Mouse (Mus musculus) heart, embryonic 11.5 days (tissue): ENCODE data around the gene Rdx. TPM values are rescaled to one million over a fixed set of nuclear protein-coding genes. Genes with fewer than 3 reads are reported as not detected.

Experiments
- ATAC-seq: fragments of 200-750 bp; cut with Nextera tagmentation; replicated peaks from 2 replicates; pipeline ENCODE4 v1.8.0; 2017; ENCODE audit warnings: moderate library complexity; ENCODE audit not compliant: insufficient number of reproducible peaks, low FRiP score, low TSS enrichment
- H3K27ac ChIP-seq: fragments of 300-500 bp; sonication (generic); 2 replicates; pipeline ENCODE4 v1.5.1; 2014; ENCODE audit warnings: mild to moderate bottlenecking, low read depth, low read length
- H3K27me3 ChIP-seq: fragments of 300-500 bp; sonication (generic); 2 replicates; pipeline ENCODE4 v1.6.1; 2014; ENCODE audit warnings: mild to moderate bottlenecking, low read length, mixed read lengths; ENCODE audit not compliant: control insufficient read depth, insufficient read depth
- H3K36me3 ChIP-seq: fragments of 300-500 bp; sonication (generic); 2 replicates; pipeline ENCODE4 v1.6.1; 2014; ENCODE audit warnings: mild to moderate bottlenecking, low read length, moderate library complexity, mixed read lengths; ENCODE audit not compliant: control insufficient read depth, insufficient read depth
- H3K4me1 ChIP-seq: fragments of 300-500 bp; sonication (generic); 2 replicates; pipeline ENCODE4 v1.6.1; 2014; ENCODE audit warnings: low read length; ENCODE audit not compliant: control insufficient read depth, insufficient read depth
- H3K4me2 ChIP-seq: fragments of 300-500 bp; sonication (generic); 2 replicates; pipeline ENCODE4 v1.6.1; 2014; ENCODE audit warnings: mild to moderate bottlenecking, moderate library complexity
- H3K4me3 ChIP-seq: fragments of 300-500 bp; sonication (generic); 2 replicates; pipeline ENCODE4 v1.5.1; 2014; ENCODE audit warnings: low read depth, low read length
- H3K9ac ChIP-seq: fragments of 300-500 bp; sonication (generic); 2 replicates; pipeline ENCODE4 v1.6.1; 2014; ENCODE audit warnings: mild to moderate bottlenecking, low read depth, low read length, moderate library complexity
- H3K9me3 ChIP-seq: fragments of 300-500 bp; sonication (generic); replicated peaks from 2 replicates; pipeline ENCODE4 v1.6.1; 2016; ENCODE audit warnings: low read length; ENCODE audit not compliant: control insufficient read depth
- WGBS: fragments of 180-500 bp; shearing (Covaris S2); extraction: QIAGEN DNeasy Blood & Tissue Kit; methylation state at CpG from one replicate; pipeline ENCODE4 v1.1.7; 2014; ENCODE audit not compliant: insufficient replicate concordance; 5-methylcytosine and 5-hydroxymethylcytosine counted together
- polyA plus RNA-seq: library from polyadenylated mRNA; unstranded; fragments of >200 nt; fragmentation: Nextera tagmentation; extraction: Ambion mirVana; gene quantifications from 2 replicates; pipeline ENCODE4 v1.2.1, GENCODE M21; 2014

Rdx gene
- polyA plus RNA-seq, 1 experiment from 2014 or later: 213 TPM

DNA sequence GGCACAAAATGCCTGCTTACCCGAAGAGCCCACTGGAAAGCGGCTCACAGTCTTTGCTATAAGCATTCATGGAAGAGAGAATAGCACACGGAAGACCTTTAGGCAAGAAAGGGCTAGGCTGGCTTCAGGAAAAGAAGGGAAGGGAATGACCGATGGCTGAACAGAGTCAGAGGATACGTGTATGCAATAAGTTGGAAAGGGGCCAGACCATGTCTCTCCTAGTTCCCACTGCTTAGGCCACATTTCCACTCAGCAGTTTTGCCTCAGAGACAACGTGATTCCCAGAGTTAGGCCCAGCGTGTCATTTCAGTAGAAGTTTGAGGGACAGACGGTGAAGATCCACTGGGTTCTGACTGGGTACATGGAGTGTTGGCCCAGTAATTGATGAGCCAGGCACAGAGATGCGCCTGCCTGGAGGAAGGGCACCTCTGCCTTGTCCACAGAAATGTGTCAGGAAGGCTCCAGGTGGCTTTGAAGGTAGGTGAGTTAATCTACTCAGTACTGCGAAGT lies 47.6 kb downstream of the Rdx start:
- Histone ChIP-seq H3K36me3 (no peaks in the 10 kb centered on the region), H3K9ac (no peak overlapping the region), H3K4me1 (peaks cover 26% of the 10 kb centered on the region), H3K27me3 (no peaks in the 10 kb centered on the region), H3K4me3 (no peak overlapping the region), H3K4me2 (no peak overlapping the region), H3K9me3 (no peaks in the 10 kb centered on the region), H3K27ac (no peak overlapping the region)
- ATAC-seq: no peak
- WGBS: 75% methylated on average over 10 of the region's 10 CpGs

DNA sequence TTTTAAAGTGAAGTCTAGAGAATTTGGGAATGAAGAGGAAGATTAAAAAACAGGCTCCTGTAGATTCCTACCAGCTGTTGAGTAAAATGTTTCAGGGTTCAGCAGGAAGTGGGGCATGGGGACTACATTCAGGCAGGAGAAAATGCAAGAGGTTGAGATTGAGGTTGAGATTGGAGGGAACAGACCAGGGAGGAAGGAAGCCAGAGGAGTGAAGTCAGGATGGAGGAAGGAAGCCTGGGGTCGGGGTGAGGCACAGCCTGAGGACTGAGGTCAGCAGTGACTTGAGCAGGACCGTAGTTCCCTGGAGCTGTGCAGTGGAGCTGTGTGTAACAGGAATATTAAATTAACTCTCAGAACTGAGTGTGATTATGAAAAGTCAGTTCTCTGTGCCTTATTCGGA lies 48.7 kb downstream of the Rdx start:
- H3K4me3 ChIP-seq: no peak overlapping the region
- H3K27ac ChIP-seq: 0 out of 2 replicates have a peak overlapping the region, but pooled peaks have one; percentile 35
- H3K4me1 ChIP-seq: peaks cover 26% of the 10 kb centered on the region
- no peak for ATAC-seq
- H3K36me3 ChIP-seq: no peaks in the 10 kb centered on the region
- H3K27me3 ChIP-seq: no peaks in the 10 kb centered on the region
- 64% methylated on average over 3 of the region's 3 CpGs for whole genome bisulfite sequencing
- H3K9me3 ChIP-seq: no peaks in the 10 kb centered on the region
- H3K4me2 ChIP-seq: no peak overlapping the region
- no peak overlapping the region for H3K9ac ChIP-seq

DNA sequence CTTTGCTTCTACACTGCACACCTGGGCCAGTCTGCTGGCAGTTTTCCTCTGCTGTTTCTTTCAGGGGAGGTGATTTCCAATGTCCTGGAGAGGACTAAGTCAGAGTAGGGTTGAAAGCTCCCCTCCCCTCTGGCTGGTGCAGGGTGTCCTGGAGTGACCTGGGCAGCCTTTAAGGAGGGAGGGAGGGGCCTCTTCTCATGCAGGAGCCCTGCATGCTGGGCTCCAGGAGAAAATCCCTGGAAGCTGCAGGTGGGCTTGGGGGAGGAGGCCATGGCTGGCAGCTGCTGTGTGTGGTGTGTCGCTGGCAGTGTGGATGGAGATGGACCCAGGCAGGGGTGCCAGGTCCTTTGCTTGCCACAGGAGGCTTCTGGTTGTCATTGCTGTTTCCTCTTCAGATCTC lies 50.4 kb downstream of the Rdx start:
- no peaks in the 10 kb centered on the region for H3K27me3 ChIP-seq
- peaks cover 25% of the 10 kb centered on the region for H3K4me1 ChIP-seq
- no peaks in the 10 kb centered on the region for H3K36me3 ChIP-seq
- no peak overlapping the region for H3K9ac ChIP-seq
- no peak overlapping the region for H3K4me2 ChIP-seq
- no peak overlapping the region for H3K4me3 ChIP-seq
- no peak overlapping the region for H3K27ac ChIP-seq
- WGBS: 0% methylated on average over 1 of the region's 1 CpGs
- no peaks in the 10 kb centered on the region for H3K9me3 ChIP-seq
- no peak for ATAC-seq

DNA sequence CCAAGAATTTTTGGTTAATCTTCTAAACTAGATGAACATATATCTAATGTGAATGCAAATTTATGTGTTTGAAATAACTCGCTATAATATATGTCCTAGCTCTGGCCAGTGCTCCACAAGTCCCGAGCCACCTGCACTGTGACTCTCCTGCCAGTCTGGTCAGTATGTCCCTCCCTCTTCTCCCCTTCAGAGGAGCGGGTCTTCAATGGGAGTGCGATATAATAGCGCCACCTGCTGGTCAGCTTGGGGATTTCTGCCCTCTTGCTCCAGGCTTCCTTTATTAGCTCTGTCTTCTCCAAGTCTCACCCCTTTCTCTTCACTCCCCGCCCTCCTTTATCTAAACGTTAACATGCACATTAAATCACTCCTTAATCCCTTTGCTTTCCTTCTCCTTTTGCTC lies 51.6 kb downstream of the Rdx start:
- H3K27me3 ChIP-seq: no peaks in the 10 kb centered on the region
- peaks cover 18% of the 10 kb centered on the region for H3K4me1 ChIP-seq
- 2% methylated on average over 7 of the region's 7 CpGs for WGBS
- 0 out of 2 replicates have a peak, but pooled peaks have one; percentile 36 for ATAC-seq
- no peak overlapping the region for H3K4me3 ChIP-seq
- H3K27ac ChIP-seq: no peak overlapping the region
- H3K4me2 ChIP-seq: no peak overlapping the region
- H3K36me3 ChIP-seq: no peaks in the 10 kb centered on the region
- no peaks in the 10 kb centered on the region for H3K9me3 ChIP-seq
- no peak overlapping the region for H3K9ac ChIP-seq

DNA sequence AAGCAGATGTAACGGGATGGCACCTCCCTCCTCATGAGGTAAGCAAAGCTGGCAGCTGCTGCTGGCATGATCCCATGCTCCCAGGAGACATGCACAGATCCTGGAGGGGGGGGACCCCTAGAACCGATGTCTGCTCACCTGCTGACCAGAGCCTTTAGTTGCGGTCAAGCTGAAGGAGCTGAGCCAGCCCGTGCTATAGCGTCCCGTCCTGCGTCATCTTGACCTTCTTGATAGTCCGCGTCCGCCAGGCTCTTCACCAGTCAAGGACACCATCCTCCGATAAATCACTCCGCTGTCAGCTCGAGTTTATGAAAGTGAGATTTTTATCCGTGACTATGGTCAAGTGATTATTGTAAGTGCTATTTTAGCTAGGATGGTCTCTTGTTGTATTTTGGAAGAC lies 53.5 kb downstream of the Rdx start:
- Histone ChIP-seq H3K27me3 (no peaks in the 10 kb centered on the region), H3K36me3 (no peaks in the 10 kb centered on the region), H3K9me3 (no peaks in the 10 kb centered on the region), H3K4me2 (no peak overlapping the region), H3K4me3 (no peak overlapping the region), H3K4me1 (peaks cover 12% of the 10 kb centered on the region; the same call in 1 of the 2 replicates), H3K27ac (no peak overlapping the region), H3K9ac (no peak overlapping the region)
- 79% methylated on average over 14 of the region's 14 CpGs for WGBS
- ATAC-seq: no peak

DNA sequence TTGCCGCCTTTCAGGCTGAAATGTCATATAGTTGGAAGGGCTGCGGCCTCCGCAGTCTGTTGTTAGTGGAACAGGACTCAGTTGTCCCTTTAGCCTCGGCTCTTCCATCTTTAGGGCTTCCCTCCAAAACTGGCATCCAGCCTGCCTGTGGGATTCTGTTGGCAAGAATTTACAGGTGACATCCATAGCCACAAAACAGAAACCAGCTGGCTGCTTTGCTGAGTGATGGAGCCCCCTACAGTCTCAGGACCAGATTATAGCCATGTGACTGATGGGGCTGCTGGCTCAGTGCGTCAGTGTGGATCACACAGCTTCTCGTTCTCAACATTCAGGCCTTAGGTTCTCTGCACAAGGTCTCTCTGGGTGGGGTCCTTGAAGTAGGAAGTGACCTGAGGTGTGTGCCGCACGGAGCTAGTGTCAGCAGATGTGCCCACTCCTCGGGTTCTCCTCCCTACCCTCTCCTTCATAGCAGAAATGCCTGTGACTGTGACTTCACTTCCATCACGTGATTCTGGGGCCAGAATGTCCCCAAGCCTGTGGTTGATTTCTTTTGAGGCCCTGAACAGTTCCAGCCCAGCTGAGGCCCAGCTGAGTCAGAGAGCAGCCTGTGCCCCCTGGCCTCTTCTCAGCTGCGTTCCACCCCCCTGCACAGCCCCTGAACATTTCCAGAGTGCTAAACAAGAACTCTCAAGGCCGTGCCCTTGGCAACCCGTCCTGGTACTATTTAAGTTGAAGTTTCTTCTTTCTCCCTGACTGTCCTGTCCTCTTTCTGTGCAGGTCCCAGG lies 55.3 kb downstream of the Rdx start:
- Histone ChIP-seq H3K27me3 (no peaks in the 10 kb centered on the region), H3K4me2 (no peak overlapping the region), H3K4me1 (peaks cover 12% of the 10 kb centered on the region; the same call in 1 of the 2 replicates), H3K4me3 (no peak overlapping the region), H3K9ac (no peak overlapping the region), H3K27ac (peak overlapping the region; percentile 68), H3K36me3 (no peaks in the 10 kb centered on the region), H3K9me3 (no peaks in the 10 kb centered on the region)
- WGBS: 52% methylated on average over 13 of the region's 13 CpGs
- 0 out of 2 replicates have a peak, but pooled peaks have one; percentile 37 for ATAC-seq

DNA sequence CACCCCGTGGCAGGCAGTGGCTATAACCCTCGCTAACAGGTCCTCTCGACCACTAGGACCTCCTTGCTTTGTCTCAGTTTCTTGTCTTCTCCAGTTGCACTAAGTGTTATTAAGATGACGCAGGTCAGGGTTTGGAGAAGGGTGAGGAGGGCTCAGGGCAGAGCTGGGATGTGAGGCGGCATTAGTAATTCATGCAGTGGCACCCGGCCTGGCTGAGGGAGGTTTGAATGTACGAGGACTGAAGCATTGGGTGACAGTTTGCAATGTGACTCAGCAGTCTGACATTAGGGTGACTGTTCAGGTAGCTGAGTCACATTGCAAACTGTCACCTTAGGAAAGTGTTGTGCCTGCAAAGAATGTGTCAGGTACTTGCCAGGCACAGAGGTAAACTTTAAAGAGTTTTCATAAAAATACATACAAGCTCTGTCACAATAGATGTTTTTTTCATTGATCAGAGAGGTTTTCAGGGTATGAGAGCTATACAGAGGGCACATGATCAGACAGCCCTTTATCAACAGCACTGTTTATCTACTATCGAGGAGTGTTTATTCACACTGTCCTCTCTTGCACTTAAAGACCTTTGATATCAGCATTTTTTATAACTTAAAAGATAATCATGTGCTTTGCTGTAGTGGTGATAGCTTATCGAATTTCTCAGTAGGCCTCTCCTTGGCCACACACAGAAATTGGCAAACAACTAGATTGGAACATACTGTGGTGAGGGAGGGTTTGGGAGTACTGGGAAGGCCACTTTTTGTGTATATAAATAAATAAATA lies 56.7 kb downstream of the Rdx start:
- H3K27me3 ChIP-seq: no peaks in the 10 kb centered on the region
- WGBS: 63% methylated on average over 9 of the region's 9 CpGs

DNA sequence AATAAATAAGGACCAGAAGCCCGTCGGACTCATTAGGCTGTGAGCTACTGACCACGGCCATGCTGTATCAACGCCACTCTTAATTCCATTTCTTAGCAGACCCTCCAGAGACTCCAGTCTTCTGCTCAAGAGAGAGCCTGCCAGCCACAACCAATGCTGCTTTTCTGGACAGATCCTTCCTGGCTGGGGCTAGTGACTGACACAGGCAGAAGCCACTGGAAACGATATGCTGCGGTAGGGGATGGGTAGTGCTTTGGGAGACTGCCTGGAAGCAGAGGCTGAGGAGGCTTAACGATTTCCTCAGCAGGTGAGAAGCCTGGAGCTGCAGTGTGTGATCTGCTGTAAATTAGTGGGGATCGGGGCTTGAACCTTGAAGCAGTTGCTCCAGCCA lies 57.2 kb downstream of the Rdx start:
- H3K4me2 ChIP-seq: no peak overlapping the region
- no peak for ATAC-seq
- H3K27me3 ChIP-seq: no peaks in the 10 kb centered on the region
- H3K9ac ChIP-seq: no peak overlapping the region
- WGBS: 70% methylated on average over 8 of the region's 8 CpGs
- H3K9me3 ChIP-seq: no peaks in the 10 kb centered on the region
- H3K4me1 ChIP-seq: peaks cover 17% of the 10 kb centered on the region
- H3K27ac ChIP-seq: no peak overlapping the region
- no peak overlapping the region for H3K4me3 ChIP-seq
- H3K36me3 ChIP-seq: no peaks in the 10 kb centered on the region

More for the DNA sequence above, 56.7 kb downstream of the Rdx start:
- H3K9me3 ChIP-seq: no peaks in the 10 kb centered on the region
- no peak overlapping the region for H3K4me2 ChIP-seq
- ATAC-seq: no peak
- no peak overlapping the region for H3K9ac ChIP-seq
- H3K4me3 ChIP-seq: no peak overlapping the region
- H3K36me3 ChIP-seq: no peaks in the 10 kb centered on the region
- peaks cover 17% of the 10 kb centered on the region for H3K4me1 ChIP-seq
- no peak overlapping the region for H3K27ac ChIP-seq
